17 mouse cellular contexts compared by ENCODE assay signal in the genomic region with DNA sequence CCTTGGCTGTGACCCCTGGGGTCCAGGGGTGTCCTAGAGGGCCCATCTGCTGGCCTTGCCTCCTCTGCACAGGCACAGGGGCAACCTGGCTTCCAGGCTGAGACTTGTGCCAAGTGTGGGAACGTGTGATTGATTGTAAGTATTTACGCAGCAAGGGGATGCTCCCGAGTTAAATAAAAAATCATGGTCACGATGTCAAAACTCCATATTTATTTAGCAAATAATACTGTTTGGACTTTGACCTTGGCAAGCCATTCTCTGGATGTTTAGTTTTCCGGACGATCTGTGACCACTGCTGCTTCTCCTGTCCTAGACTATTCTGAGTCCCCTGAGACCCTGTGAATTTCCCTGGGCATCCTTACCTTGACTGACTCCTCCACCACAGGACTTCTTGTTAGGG.
DNase-seq lines count a peak whose midpoint lies in the region; ATAC-seq and TF ChIP-seq lines count a peak whose summit lies in the region.
"Had no signal": no experiment of that assay in that cellular context is flagged by ENCODE, and none has a peak within 500 bp of the region (broad histone marks: within the 10 kb centered on the region; RNA-seq: fewer than 3 reads in every experiment).

No protein-coding gene starts in this region.

- peaks cover 23% of the 10 kb centered on the region; the same call in 1 of the 2 replicates for H3K36me3 ChIP-seq in hindbrain, embryonic 10.5 days
- H3K36me3 ChIP-seq in hindbrain, embryonic 11.5 days (ENCODE audit: control insufficient read depth, insufficient read depth, low read length): no peaks in the 10 kb centered on the region
- H3K36me3 ChIP-seq in liver, postnatal 0 days (replicated peaks; ENCODE audit: insufficient read depth, low read length): no peaks in the 10 kb centered on the region
- H3K36me3 ChIP-seq: embryonic facial prominence, embryonic 12.5 days; heart, embryonic 13.5 days had no signal

- TF ChIP-seq CTCF in liver, postnatal 0 days (IDR thresholded peaks at IDR 0.05; ENCODE audit: low read depth): no peak

- TF ChIP-seq EP300 in liver, postnatal 0 days (IDR thresholded peaks at IDR 0.05; ENCODE audit: low read depth): no peak

- no peak overlapping the region for H3K9ac ChIP-seq in hindbrain, embryonic 11.5 days (ENCODE audit: low read depth, low read length)
- H3K9ac ChIP-seq in liver, postnatal 0 days (replicated peaks): no peak overlapping the region
- H3K9ac ChIP-seq: embryonic facial prominence, embryonic 12.5 days; forebrain, embryonic 15.5 days; heart, embryonic 13.5 days; hindbrain, embryonic 14.5 days had no signal

- H3K27me3 ChIP-seq in hindbrain, embryonic 10.5 days (ENCODE audit: insufficient read depth, poor library complexity, severe bottlenecking): no peaks in the 10 kb centered on the region
- no peaks in the 10 kb centered on the region for H3K27me3 ChIP-seq in hindbrain, embryonic 11.5 days (ENCODE audit: control insufficient read depth, insufficient read depth, low read length)
- H3K27me3 ChIP-seq in liver, postnatal 0 days (ENCODE audit: insufficient read depth, low read length): no peaks in the 10 kb centered on the region
- H3K27me3 ChIP-seq: embryonic facial prominence, embryonic 12.5 days; forebrain, embryonic 15.5 days; heart, embryonic 13.5 days had no signal

- WGBS in hindbrain, embryonic 10.5 days: 80% methylated on average over 6 of the region's 6 CpGs
- WGBS in hindbrain, embryonic 11.5 days: 86% methylated on average over 6 of the region's 6 CpGs
- WGBS in liver, postnatal 0 days (ENCODE audit: insufficient replicate concordance): 52% methylated on average over 6 of the region's 6 CpGs

- no peaks in the 10 kb centered on the region for H3K9me3 ChIP-seq in hindbrain, embryonic 10.5 days
- H3K9me3 ChIP-seq in hindbrain, embryonic 11.5 days (ENCODE audit: control insufficient read depth, low read length): no peaks in the 10 kb centered on the region
- H3K9me3 ChIP-seq in liver, postnatal 0 days (ENCODE audit: low read length): no peaks in the 10 kb centered on the region
- H3K9me3 ChIP-seq: embryonic facial prominence, embryonic 12.5 days; forebrain, embryonic 15.5 days; heart, embryonic 13.5 days had no signal

- no peak overlapping the region for H3K4me3 ChIP-seq in hindbrain, embryonic 10.5 days
- H3K4me3 ChIP-seq in hindbrain, embryonic 11.5 days (ENCODE audit: low read depth, low read length): no peak overlapping the region
- no peak overlapping the region for H3K4me3 ChIP-seq in liver, postnatal 0 days (ENCODE audit: low read depth, low read length)
- H3K4me3 ChIP-seq: embryonic facial prominence, embryonic 12.5 days; forebrain, embryonic 15.5 days; heart, embryonic 13.5 days had no signal

- H3K27ac ChIP-seq in hindbrain, embryonic 10.5 days: 0 out of 2 replicates have a peak overlapping the region, but pooled peaks have one; percentile 29
- no peak overlapping the region for H3K27ac ChIP-seq in hindbrain, embryonic 11.5 days (ENCODE audit: low read depth, low read length)
- H3K27ac ChIP-seq in liver, postnatal 0 days (ENCODE audit: low read depth): no peak overlapping the region
- H3K27ac ChIP-seq: embryonic facial prominence, embryonic 12.5 days; forebrain, embryonic 15.5 days; heart, embryonic 13.5 days; hindbrain, embryonic 14.5 days had no signal

- no peak for ATAC-seq in hindbrain, embryonic 11.5 days (ENCODE audit: low FRiP score)
- peak; percentile 90 for ATAC-seq in liver, postnatal 0 days
- ATAC-seq: forebrain, embryonic 15.5 days had no signal

- no peak for DNase-seq in hindbrain, embryonic 10.5 days (ENCODE audit: low spot score)
- no peak for DNase-seq in hindbrain, embryonic 11.5 days (ENCODE audit: low spot score)
- peak; percentile 10 for DNase-seq in kidney, postnatal 10 days
- DNase-seq in kidney, adult 8-10 months: no peak
- peak; percentile 30 for DNase-seq in liver, postnatal 0 days
- DNase-seq in liver: no peak
- peak; percentile 32 to 45 for DNase-seq in adrenal gland, postnatal 36 days
- DNase-seq in cerebellum, postnatal 4 days (ENCODE audit: low spot score in 2 of 2): no peak
- DNase-seq: cerebellum, adult 2 months; cerebellum, postnatal 10 days; gastrocnemius, postnatal 36 days; heart, adult 11 months; heart, postnatal 36 days had no signal

- peaks cover 6% of the 10 kb centered on the region for H3K4me1 ChIP-seq in hindbrain, embryonic 10.5 days (replicated peaks)
- H3K4me1 ChIP-seq in hindbrain, embryonic 11.5 days (replicated peaks; ENCODE audit: control insufficient read depth, insufficient read depth, low read length): no peaks in the 10 kb centered on the region
- H3K4me1 ChIP-seq in liver, postnatal 0 days (ENCODE audit: insufficient read depth): peaks cover 5% of the 10 kb centered on the region; the same call in 1 of the 2 replicates
- H3K4me1 ChIP-seq: embryonic facial prominence, embryonic 12.5 days; forebrain, embryonic 15.5 days; heart, embryonic 13.5 days had no signal

- H3K4me2 ChIP-seq in hindbrain, embryonic 11.5 days (replicated peaks; ENCODE audit: low read depth, low read length): no peak overlapping the region
- peak overlapping the region; percentile 30 for H3K4me2 ChIP-seq in liver, postnatal 0 days (ENCODE audit: low read depth, low read length)
- H3K4me2 ChIP-seq: embryonic facial prominence, embryonic 12.5 days; forebrain, embryonic 15.5 days; heart, embryonic 13.5 days; hindbrain, embryonic 14.5 days had no signal

Comparison
In these comparisons a context has a peak if more than half of its experiments do, and no peak if none do; other contexts are left out.
1. DNase-seq: peak in kidney, postnatal 10 days (single experiment), liver, postnatal 0 days (single experiment) and adrenal gland, postnatal 36 days (2 of 2); none in hindbrain, embryonic 10.5 days (single experiment), hindbrain, embryonic 11.5 days (single experiment), kidney, adult 8-10 months (0 of 2), liver (single experiment) and cerebellum, postnatal 4 days (0 of 2).